Mouse (Mus musculus) midbrain, embryonic 10.5 days (tissue): ENCODE results near the gene Tbc1d14. TPM values are rescaled to one million over a fixed set of nuclear protein-coding genes. Genes with fewer than 3 reads are reported as not detected.

ENCODE experiments used
- DNase-seq: peaks from one replicate; pipeline ENCODE4 v3.0.0-alpha.2; 2017; ENCODE audit warnings: low spot score
- H3K27ac ChIP-seq: fragments of 300-500 bp; sonication (generic); replicated peaks from 2 replicates; pipeline ENCODE4 v1.5.1; 2016; ENCODE audit warnings: mild to moderate bottlenecking
- H3K27me3 ChIP-seq: fragments of 300-500 bp; sonication (generic); 2 replicates; pipeline ENCODE4 v1.6.1; 2016; ENCODE audit warnings: low read depth, mild to moderate bottlenecking; ENCODE audit not compliant: poor library complexity, severe bottlenecking
- H3K36me3 ChIP-seq: fragments of 300-500 bp; sonication (generic); 2 replicates; pipeline ENCODE4 v1.6.1; 2016; ENCODE audit warnings: mild to moderate bottlenecking, moderate library complexity
- H3K4me1 ChIP-seq: fragments of 300-500 bp; sonication (generic); 2 replicates; pipeline ENCODE4 v1.6.1; 2016
- H3K4me3 ChIP-seq: fragments of 300-500 bp; sonication (generic); 2 replicates; pipeline ENCODE4 v1.5.1; 2016; ENCODE audit warnings: mild to moderate bottlenecking, moderate library complexity
- H3K9me3 ChIP-seq: fragments of 300-500 bp; sonication (generic); replicated peaks from 2 replicates; pipeline ENCODE4 v1.6.1; 2016; ENCODE audit warnings: mild to moderate bottlenecking
- WGBS: fragments of 180-500 bp; shearing (Covaris S2); methylation state at CpG from one replicate; pipeline ENCODE4 v1.1.7; 2016; 5-methylcytosine and 5-hydroxymethylcytosine counted together
- polyA plus RNA-seq: library from polyadenylated mRNA; unstranded; fragments of >200 nt; fragmentation: Nextera tagmentation; extraction: Ambion mirVana; gene quantifications from 2 replicates; pipeline ENCODE4 v1.2.1, GENCODE M21; 2016

Gene Tbc1d14
- polyA plus RNA-seq, 1 experiment from 2014 or later, result 35.2 TPM

DNA sequence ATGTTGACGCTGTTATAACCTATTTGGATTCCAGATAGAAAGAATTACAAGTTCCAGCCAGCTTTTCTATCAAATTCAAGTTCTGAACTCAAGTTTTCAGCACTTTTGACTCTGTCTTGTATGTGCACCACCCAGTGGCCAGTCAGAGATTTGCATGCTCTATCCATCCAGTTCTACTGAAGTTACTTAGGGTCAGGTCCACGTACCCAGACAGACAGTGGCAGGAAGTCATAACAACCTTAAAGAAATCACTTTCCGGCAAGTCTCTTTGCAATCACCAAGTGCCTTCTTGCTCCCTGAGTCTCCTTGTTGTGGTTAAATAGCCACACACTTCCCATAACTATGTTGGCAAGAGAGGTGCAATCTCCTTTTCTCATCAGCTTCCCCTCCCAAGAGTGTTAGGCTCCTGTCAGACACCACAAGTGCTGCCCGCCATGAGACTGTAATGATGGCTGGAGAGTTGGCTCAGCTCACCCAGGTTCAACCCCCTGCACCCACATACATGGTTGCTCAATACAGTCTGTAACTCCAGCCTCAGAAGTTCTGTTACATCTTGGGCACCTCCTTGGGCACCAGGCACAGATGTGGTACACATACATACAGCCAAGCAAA, 54.4 kb downstream of the Tbc1d14 start:
- WGBS, result 50% methylated on average over 4 of the region's 4 CpGs
- Histone ChIP-seq H3K9me3 (no peaks in the 10 kb centered on the region), H3K36me3 (no peaks in the 10 kb centered on the region), H3K27me3 (no peaks in the 10 kb centered on the region), H3K4me3 (no peak overlapping the region), H3K27ac (no peak overlapping the region), H3K4me1 (no peaks in the 10 kb centered on the region)
- peak; percentile 48 for DNase-seq

GRCm38 (mm10) chr5:36536424-36536823, 56.7 kb downstream of the Tbc1d14 start:
- Histone ChIP-seq H3K27ac (no peak overlapping the region), H3K4me1 (no peaks in the 10 kb centered on the region), H3K27me3 (no peaks in the 10 kb centered on the region), H3K36me3 (no peaks in the 10 kb centered on the region), H3K4me3 (no peak overlapping the region), H3K9me3 (no peaks in the 10 kb centered on the region)
- WGBS, result 84% methylated on average over 3 of the region's 3 CpGs
- DNase-seq, result no peak

DNA sequence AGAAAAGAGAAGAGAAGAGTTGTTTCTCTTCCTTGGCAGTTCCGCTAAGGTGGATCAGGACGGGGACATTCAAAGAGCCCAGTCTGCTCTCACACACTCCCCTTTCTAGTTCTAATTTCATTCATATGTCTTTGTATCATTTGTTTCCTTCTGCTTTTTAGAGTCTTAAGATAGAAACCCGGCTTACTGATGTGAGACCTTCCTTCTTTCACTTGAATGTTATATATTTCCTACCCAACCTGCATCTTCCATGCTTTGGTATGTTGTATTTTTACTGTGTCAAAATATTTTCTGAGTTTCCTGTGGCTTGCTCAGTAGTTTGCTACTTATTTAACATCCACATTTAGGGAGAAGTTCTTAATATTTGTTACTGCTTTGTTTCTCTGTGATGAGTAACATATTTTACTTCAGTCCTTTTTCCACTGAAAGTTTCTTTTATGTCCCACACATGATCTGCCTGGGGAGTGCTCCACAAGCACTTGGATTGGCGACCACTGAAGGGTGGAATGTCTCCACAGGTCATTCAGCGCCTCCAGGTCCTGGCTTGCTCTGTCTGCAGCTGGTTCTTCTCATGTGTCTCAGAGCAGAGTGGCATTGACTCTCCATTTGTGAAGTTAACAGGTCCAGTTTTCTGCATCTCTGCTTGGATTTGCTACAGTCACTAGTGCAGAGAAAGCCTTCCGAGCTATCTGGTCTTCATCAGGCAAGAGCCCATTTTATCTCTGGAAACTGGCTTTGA, 57.5 kb downstream of the Tbc1d14 start:
- no peaks in the 10 kb centered on the region for H3K27me3 ChIP-seq
- no peak overlapping the region for H3K4me3 ChIP-seq
- DNase-seq, result no peak
- H3K36me3 ChIP-seq, result no peaks in the 10 kb centered on the region
- 84% methylated on average over 6 of the region's 6 CpGs for WGBS
- no peak overlapping the region for H3K27ac ChIP-seq
- H3K4me1 ChIP-seq, result peaks cover 6% of the 10 kb centered on the region
- H3K9me3 ChIP-seq, result no peaks in the 10 kb centered on the region

DNA sequence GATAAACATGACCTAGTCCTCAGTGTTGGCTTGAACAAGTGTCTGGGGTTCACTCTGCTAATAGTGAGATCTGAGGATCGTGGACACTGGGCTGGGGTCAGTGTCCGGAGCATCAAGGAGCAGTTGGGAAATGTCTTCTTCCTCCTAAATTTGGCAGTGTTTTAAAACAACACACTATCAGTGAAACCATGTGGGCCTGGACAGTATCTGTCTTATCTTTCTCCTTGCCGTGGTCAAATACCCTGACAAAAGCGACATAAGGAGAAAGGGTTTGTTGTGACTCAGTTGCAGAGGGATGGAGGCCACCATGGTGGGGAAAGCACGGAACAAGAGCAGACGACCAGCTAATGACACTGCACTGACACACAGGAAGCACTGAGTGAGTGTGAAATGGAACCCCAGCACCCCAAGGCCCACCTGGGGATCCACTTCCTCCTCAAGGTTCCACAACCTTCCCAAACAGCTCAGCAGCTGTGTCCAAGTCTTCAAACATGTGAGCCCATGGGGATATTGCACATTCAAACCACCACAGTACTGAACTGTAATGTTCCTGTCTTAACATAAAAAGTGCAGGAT, 58.5 kb downstream of the Tbc1d14 start:
- H3K4me3 ChIP-seq, result no peak overlapping the region
- H3K27ac ChIP-seq, result no peak overlapping the region
- H3K27me3 ChIP-seq, result no peaks in the 10 kb centered on the region
- DNase-seq, result no peak
- no peaks in the 10 kb centered on the region for H3K9me3 ChIP-seq
- H3K4me1 ChIP-seq, result peaks cover 16% of the 10 kb centered on the region
- no peaks in the 10 kb centered on the region for H3K36me3 ChIP-seq
- 83% methylated on average over 6 of the region's 6 CpGs for WGBS

GRCm38 (mm10) chr5:36530129-36530751, 62.8 kb downstream of the Tbc1d14 start:
- Histone ChIP-seq H3K27ac (peak overlapping the region; percentile 92), H3K36me3 (no peaks in the 10 kb centered on the region), H3K9me3 (no peaks in the 10 kb centered on the region), H3K4me1 (peaks cover 34% of the 10 kb centered on the region), H3K27me3 (no peaks in the 10 kb centered on the region), H3K4me3 (peak overlapping the region; percentile 87)
- peak; percentile 95 for DNase-seq
- WGBS, result 0% methylated on average over 28 of the region's 28 CpGs

DNA sequence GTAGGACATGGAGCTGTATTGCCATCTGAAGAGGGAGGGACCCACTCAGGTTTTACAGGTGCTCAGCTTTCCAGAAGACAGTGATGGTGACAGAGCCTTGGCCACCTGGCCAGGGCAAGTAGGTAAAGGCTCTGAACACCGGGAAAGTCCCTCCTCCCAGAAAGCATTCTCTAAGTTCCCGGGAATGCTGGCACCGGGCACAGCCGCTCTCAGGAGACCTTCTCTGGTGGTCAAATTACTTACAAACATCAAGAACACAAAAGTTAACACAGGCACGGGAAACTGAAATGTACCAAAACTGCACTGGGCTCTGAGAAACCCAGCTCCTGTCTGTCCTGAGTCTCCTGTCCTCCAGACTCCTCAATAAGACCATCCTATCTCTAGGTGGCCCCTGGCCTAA, 63.4 kb downstream of the Tbc1d14 start:
- H3K4me3 ChIP-seq, result peak overlapping the region; percentile 87
- H3K27ac ChIP-seq, result peak overlapping the region; percentile 92
- H3K27me3 ChIP-seq, result no peaks in the 10 kb centered on the region
- H3K4me1 ChIP-seq, result peaks cover 34% of the 10 kb centered on the region
- H3K9me3 ChIP-seq, result no peaks in the 10 kb centered on the region
- H3K36me3 ChIP-seq, result peaks cover 1% of the 10 kb centered on the region
- no peak for DNase-seq
- 20% methylated on average over 5 of the region's 5 CpGs for WGBS

DNA sequence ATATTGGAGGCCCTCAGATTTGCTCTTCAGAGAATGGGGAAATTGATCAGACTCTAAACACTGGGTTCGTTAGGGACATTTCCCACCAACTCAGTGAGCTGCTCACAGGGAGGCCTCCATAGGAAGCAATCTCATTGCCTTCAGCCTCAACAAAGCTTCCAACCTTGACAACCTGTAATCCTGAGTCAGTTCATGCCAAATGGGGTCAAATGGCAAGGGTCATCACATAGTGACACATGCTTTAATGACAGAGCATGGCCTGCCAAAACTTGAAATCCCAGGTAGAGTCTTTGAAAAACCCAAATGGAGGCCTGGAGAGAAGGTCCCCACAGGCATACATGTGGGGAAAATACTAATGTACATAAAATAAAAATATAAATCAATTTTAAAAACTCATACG, 66.2 kb downstream of the Tbc1d14 start:
- Histone ChIP-seq H3K9me3 (no peaks in the 10 kb centered on the region), H3K4me1 (peaks cover 34% of the 10 kb centered on the region), H3K4me3 (no peak overlapping the region), H3K27me3 (no peaks in the 10 kb centered on the region), H3K27ac (no peak overlapping the region), H3K36me3 (peaks cover 28% of the 10 kb centered on the region)
- no peak for DNase-seq
- 93% methylated on average over 2 of the region's 2 CpGs for WGBS

GRCm38 (mm10) chr5:36526274-36526673, 66.8 kb downstream of the Tbc1d14 start:
- Histone ChIP-seq H3K9me3 (no peaks in the 10 kb centered on the region), H3K4me1 (peaks cover 34% of the 10 kb centered on the region), H3K27ac (no peak overlapping the region), H3K27me3 (no peaks in the 10 kb centered on the region), H3K4me3 (no peak overlapping the region), H3K36me3 (peaks cover 34% of the 10 kb centered on the region)
- DNase-seq, result no peak
- 89% methylated on average over 5 of the region's 5 CpGs for WGBS

GRCm38 (mm10) chr5:36525216-36525615, 67.9 kb downstream of the Tbc1d14 start:
- no peak for DNase-seq
- Histone ChIP-seq H3K36me3 (peaks cover 45% of the 10 kb centered on the region), H3K4me3 (no peak overlapping the region), H3K4me1 (peaks cover 25% of the 10 kb centered on the region), H3K27me3 (no peaks in the 10 kb centered on the region), H3K9me3 (no peaks in the 10 kb centered on the region), H3K27ac (no peak overlapping the region)
- 77% methylated on average over 2 of the region's 2 CpGs for WGBS

DNA sequence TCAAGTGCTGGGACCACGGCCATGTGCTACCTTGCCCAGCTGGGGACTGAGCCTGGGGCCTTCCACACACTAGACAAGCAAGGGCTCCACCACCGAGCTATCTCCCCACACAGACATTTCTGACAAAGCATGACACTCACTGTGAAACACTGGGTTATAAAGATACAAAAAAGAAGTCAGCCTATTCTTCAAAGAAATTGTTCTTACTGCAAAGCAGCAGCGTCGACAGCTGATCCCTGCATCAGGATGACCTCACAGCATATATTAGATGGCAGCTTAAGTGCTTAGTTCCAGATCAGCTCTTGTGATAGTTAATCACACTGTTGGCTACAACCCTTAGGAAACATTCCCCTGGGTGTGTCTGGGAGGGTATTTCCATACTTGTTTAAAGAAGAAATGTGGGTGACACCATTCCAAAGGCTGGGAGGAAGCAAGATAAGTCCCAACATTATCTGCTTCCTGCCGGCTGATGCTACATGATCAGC, 69.8 kb downstream of the Tbc1d14 start:
- peaks cover 5% of the 10 kb centered on the region for H3K4me1 ChIP-seq
- DNase-seq, result no peak
- H3K4me3 ChIP-seq, result no peak overlapping the region
- peaks cover 65% of the 10 kb centered on the region for H3K36me3 ChIP-seq
- H3K9me3 ChIP-seq, result no peaks in the 10 kb centered on the region
- H3K27me3 ChIP-seq, result no peaks in the 10 kb centered on the region
- 85% methylated on average over 5 of the region's 5 CpGs for WGBS
- no peak overlapping the region for H3K27ac ChIP-seq

GRCm38 (mm10) chr5:36522782-36523181, 70.3 kb downstream of the Tbc1d14 start:
- Histone ChIP-seq H3K27me3 (no peaks in the 10 kb centered on the region), H3K4me3 (no peak overlapping the region), H3K4me1 (peaks cover under 1% of the 10 kb centered on the region; the same call in 1 of the 2 replicates), H3K36me3 (peaks cover 69% of the 10 kb centered on the region), H3K9me3 (no peaks in the 10 kb centered on the region), H3K27ac (no peak overlapping the region)
- 87% methylated on average over 2 of the region's 2 CpGs for WGBS
- DNase-seq, result no peak

DNA sequence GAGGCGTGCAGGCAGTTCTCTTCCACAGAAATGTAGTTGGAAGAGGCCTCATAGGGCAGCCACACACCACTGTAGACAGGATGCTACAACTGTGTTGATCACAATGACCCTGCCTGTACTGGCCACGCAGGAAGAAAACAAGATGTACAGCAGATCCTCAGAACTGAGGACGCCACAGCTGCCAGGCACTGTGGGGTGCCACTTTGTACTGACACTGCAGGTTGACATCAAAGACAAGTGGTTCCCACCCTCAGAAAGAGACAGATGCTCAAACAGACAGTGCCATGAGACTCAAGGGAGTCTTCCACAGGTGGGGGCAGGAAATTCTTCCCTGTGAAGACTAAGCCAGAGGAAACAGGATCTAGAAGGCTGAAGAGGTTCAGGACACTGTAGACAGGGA, 73.3 kb downstream of the Tbc1d14 start:
- no peak overlapping the region for H3K27ac ChIP-seq
- no peak for DNase-seq
- 81% methylated on average over 3 of the region's 3 CpGs for WGBS
- H3K9me3 ChIP-seq, result no peaks in the 10 kb centered on the region
- H3K4me1 ChIP-seq, result no peaks in the 10 kb centered on the region
- no peak overlapping the region for H3K4me3 ChIP-seq
- no peaks in the 10 kb centered on the region for H3K27me3 ChIP-seq
- H3K36me3 ChIP-seq, result peaks cover 96% of the 10 kb centered on the region

GRCm38 (mm10) chr5:36517596-36517995, 75.5 kb downstream of the Tbc1d14 start:
- H3K9me3 ChIP-seq, result no peaks in the 10 kb centered on the region
- H3K27me3 ChIP-seq, result no peaks in the 10 kb centered on the region
- 94% methylated on average over 3 of the region's 3 CpGs for WGBS
- H3K36me3 ChIP-seq, result peaks cover 94% of the 10 kb centered on the region
- no peak for DNase-seq
- no peak overlapping the region for H3K27ac ChIP-seq
- no peak overlapping the region for H3K4me3 ChIP-seq
- H3K4me1 ChIP-seq, result no peaks in the 10 kb centered on the region
